Mouse (Mus musculus): ENCODE measurements around the gene Zbtb32. TPM values are rescaled to one million over a fixed set of nuclear protein-coding genes. Genes with fewer than 3 reads are reported as not detected.

The Zbtb32 gene
- total and polyA plus RNA-seq, 3 experiments = 20.1 to 32.8 TPM; not detected in 1

DNA sequence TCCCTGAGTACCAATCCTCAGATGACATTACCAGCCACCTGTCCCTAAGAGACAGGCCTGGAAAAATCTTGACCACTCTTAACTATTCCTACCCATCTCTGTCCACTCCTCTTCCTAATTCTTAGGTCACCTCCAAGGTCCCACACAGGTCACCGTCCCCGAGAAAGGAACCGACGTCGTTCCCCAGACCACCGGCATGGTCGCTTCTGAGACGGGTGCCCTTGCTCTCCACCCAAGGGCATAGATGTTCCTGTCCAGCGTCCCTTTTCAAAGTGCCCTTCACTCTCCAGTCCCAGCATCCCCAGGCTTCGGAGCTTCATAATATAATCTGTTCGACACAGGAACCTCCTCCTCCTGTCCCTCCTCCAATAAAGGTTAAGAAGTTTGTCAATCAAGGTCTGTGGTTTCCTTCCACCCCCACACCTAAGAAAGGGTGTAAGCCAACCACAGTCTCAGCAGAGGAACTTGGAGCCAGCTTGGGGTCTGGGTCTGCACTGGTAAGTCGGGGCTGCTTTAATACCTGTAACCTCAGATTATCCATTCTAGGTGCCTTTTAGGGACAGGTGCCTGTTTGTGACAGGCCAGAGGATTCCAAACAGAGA is 33.6 kb downstream of the Zbtb32 start, which contains the start of gene Igflr1:
Gene Igflr1, plus strand, starts transcription at position 458 of the 602 bp plus-strand sequence.
- Histone ChIP-seq H3K36me3 (ENCODE audit: control insufficient read depth in 1 of 2, insufficient read depth in 2 of 2, low read length in 2 of 2) (peaks cover 0 to 4% of the 10 kb centered on the region in 2 experiments; a peak in 1 of 4 replicates), H3K9me3 (replicated peaks; ENCODE audit: insufficient read depth, low read length) (no peaks in the 10 kb centered on the region), H3K79me2 (ENCODE audit: control insufficient read depth, insufficient read depth, low read length, poor library complexity) (peaks cover 6% of the 10 kb centered on the region), H3K4me1 (ENCODE audit: control insufficient read depth in 1 of 2, insufficient read depth in 2 of 2, low read length in 2 of 2) (peaks cover 2 to 10% of the 10 kb centered on the region in 2 experiments; a peak in 2 of 4 replicates), H3K4me3 (ENCODE audit: control insufficient read depth in 1 of 2, insufficient read depth in 1 of 2, low read depth in 2 of 2, low read length in 2 of 2) (no peak within 1 kb of the TSS), H3K27ac (ENCODE audit: control insufficient read depth, low read depth, low read length) (no peak within 1 kb of the TSS), H3K27me3 (ENCODE audit: control insufficient read depth in 1 of 2, insufficient read depth in 2 of 2, low read length in 2 of 2) (no peaks in the 10 kb centered on the region), H3K9ac (ENCODE audit: control insufficient read depth, low read depth, low read length, poor library complexity, severe bottlenecking) (no peak within 1 kb of the TSS)
- TF ChIP-seq TBP (IDR thresholded peaks at IDR 0.05; ENCODE audit: low read depth, low read length) (no peak), ZMIZ1 (IDR thresholded peaks at IDR 0.05; ENCODE audit: low read depth, low read length) (no peak), POLR2AphosphoS2 (IDR thresholded peaks at IDR 0.05; ENCODE audit: low read length) (no peak), EP300 (IDR thresholded peaks at IDR 0.05; ENCODE audit: low read depth in 1 of 2, low read length in 2 of 2) (no peak), NRF1 (IDR thresholded peaks at IDR 0.05; ENCODE audit: insufficient read depth, low read depth, low read length, poor library complexity, severe bottlenecking) (no peak), E2F4 (IDR thresholded peaks at IDR 0.05; ENCODE audit: borderline replicate concordance, low read depth, low read length) (no peak), ZNF384 (IDR thresholded peaks at IDR 0.05; ENCODE audit: low read depth, low read length) (no peak), NELFE (IDR thresholded peaks at IDR 0.05; ENCODE audit: low read depth, low read length) (no peak), ZC3H11A (IDR thresholded peaks at IDR 0.05; ENCODE audit: low read depth, low read length) (no peak), GATA1 (IDR thresholded peaks at IDR 0.05; ENCODE audit: low read depth, low read length) (no peak), CHD1 (IDR thresholded peaks at IDR 0.05; ENCODE audit: low read depth, low read length) (no peak), ETS1 (IDR thresholded peaks at IDR 0.05; ENCODE audit: low read depth, low read length) (no peak), MEF2A (IDR thresholded peaks at IDR 0.05; ENCODE audit: extremely low read depth, insufficient replicate concordance, low read depth, low read length, poor library complexity, severe bottlenecking) (no peak), GABPA (IDR thresholded peaks at IDR 0.05; ENCODE audit: low read depth, low read length) (no peak)
- DNase-seq (ENCODE audit: low read depth, low spot score) = no peak

DNA sequence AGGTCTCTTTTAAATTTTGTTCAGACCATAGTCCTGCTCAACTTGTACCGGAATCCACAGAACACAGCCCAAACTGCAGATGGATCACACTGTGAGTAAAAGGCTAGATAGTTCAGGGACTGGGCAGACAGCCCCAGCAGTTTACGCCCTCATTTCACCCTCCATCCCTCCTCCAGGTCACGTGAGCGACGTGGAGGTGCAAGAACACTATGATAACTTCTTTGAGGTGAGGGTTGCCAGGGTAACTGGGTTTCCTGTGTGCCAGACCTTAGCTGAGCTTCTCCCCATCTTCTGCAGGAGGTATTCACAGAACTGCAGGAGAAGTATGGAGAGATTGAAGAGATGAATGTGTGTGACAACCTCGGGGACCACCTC is 34.8 kb downstream of the Zbtb32 start:
- Histone ChIP-seq H3K79me2 (ENCODE audit: control insufficient read depth, insufficient read depth, low read length, poor library complexity) (peaks cover 11% of the 10 kb centered on the region), H3K4me3 (ENCODE audit: control insufficient read depth in 1 of 2, insufficient read depth in 1 of 2, low read depth in 2 of 2, low read length in 2 of 2) (peak overlapping the region; percentile 82 to 84), H3K27ac (ENCODE audit: control insufficient read depth, low read depth, low read length) (peak overlapping the region; percentile 28; the same call in 1 of the 2 replicates), H3K36me3 (ENCODE audit: control insufficient read depth in 1 of 2, insufficient read depth in 2 of 2, low read length in 2 of 2) (peaks cover 0 to 4% of the 10 kb centered on the region in 2 experiments; a peak in 1 of 4 replicates), H3K9ac (ENCODE audit: control insufficient read depth, low read depth, low read length, poor library complexity, severe bottlenecking) (peak overlapping the region; percentile 32), H3K27me3 (ENCODE audit: control insufficient read depth in 1 of 2, insufficient read depth in 2 of 2, low read length in 2 of 2) (no peaks in the 10 kb centered on the region), H3K9me3 (replicated peaks; ENCODE audit: insufficient read depth, low read length) (no peaks in the 10 kb centered on the region), H3K4me1 (ENCODE audit: control insufficient read depth in 1 of 2, insufficient read depth in 2 of 2, low read length in 2 of 2) (peaks cover 2 to 10% of the 10 kb centered on the region in 2 experiments; a peak in 2 of 4 replicates)
- peak; percentile 20 to 22; a peak in 1 of 4 replicates for TF ChIP-seq USF2 (IDR thresholded peaks at IDR 0.05; ENCODE audit: borderline replicate concordance in 1 of 2, insufficient read depth in 1 of 2, low read depth in 1 of 2, low read length in 2 of 2)
- TF ChIP-seq USF1 (IDR thresholded peaks at IDR 0.05; ENCODE audit: low read depth, low read length) = peak; percentile 80
- TF ChIP-seq ELF1 (IDR thresholded peaks at IDR 0.05; ENCODE audit: low read depth, low read length) = no peak
- no peak for TF ChIP-seq MAZ (IDR thresholded peaks at IDR 0.05; ENCODE audit: low read depth, low read length)
- TF ChIP-seq RCOR1 (IDR thresholded peaks at IDR 0.05; ENCODE audit: low read depth, low read length) = no peak
- no peak for TF ChIP-seq MYC (IDR thresholded peaks at IDR 0.05; ENCODE audit: low read depth, low read length)
- TF ChIP-seq ZNF384 (IDR thresholded peaks at IDR 0.05; ENCODE audit: low read depth, low read length) = no peak
- DNase-seq (ENCODE audit: low read depth, low spot score) = no peak
